Mouse (Mus musculus) heart, adult 2 months (tissue): ENCODE measurements at regions not wholly inside any gene's neighbourhood (a gene's known extent, or its start where the extent isn't known, plus 50 kb on each side); places are given as distances from the start of the nearest gene placed in this dataset.

Source experiments
- CTCF ChIP-seq: fragments of 200-600 bp; IDR thresholded peaks from 2 replicates; pipeline ENCODE4 v1.8.1; 2022; ENCODE audit warnings: antibody characterized with exemption, mild to moderate bottlenecking, moderate library complexity
- EP300 ChIP-seq: fragments of 200-500 bp; IDR thresholded peaks from 2 replicates; pipeline ENCODE4 v1.6.1; 2011; ENCODE audit warnings: low read depth, low read length, control low read depth; ENCODE audit not compliant: insufficient read depth
- POLR2A ChIP-seq: fragments of 200-500 bp; IDR thresholded peaks from 2 replicates; pipeline ENCODE4 v1.6.1; 2011; ENCODE audit warnings: mild to moderate bottlenecking, low read depth, low read length, control low read depth; ENCODE audit not compliant: insufficient read depth

DNA sequence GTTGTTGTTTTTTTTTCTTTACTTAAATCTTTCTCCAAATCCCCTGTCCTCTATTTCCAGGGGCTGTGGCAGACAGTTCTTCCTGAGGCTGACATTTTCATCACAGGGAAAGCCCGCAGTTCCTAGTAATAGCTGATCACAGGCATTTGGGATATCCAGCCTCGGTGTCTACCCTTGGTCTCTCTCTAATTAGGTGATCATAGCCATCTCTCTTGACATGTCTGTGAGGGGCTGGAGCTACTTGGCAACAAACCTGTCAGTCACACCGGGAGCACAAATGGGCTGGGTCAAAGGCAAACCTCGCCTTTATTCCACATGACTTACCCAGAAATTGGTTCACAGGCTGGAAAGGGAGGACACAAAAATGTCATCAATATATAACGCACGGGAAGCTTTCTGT lies 86.7 kb upstream of the Mylip start:
- TF ChIP-seq CTCF (no peak), POLR2A (no peak), EP300 (no peak)
